Mouse (Mus musculus): ENCODE measurements at regions not wholly inside any gene's neighbourhood (a gene's known extent, or its start where the extent isn't known, plus 50 kb on each side); places are given as distances from the start of the nearest gene placed in this dataset.
"Not testable (repeated sequence)": the region's sequence is repeated elsewhere in the genome, so short reads cannot be mapped to it uniquely, and the experiment has no call there.

DNA sequence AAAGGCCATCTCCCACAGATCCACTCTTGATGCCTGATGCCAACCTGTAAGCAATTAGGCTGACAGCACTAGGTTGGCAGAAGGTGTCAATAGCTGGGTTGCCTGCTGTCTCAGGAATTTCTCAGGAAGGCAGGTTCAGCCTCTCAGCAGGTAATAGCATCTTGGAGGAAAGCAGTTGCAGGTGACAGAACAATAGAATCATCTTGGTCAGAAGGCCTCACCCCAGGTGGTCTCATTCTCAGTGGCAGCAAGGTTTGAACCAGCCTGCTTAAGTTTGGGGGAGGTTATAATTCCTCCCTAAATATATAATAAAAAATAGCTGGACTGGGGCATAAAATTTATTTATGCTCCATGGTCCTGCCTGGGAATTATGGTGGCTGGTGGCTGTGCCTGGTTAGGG lies 130.2 kb upstream of the Pgr start:
- TF ChIP-seq MAX (IDR thresholded peaks at IDR 0.05; ENCODE audit: low read depth); POLR2A (IDR thresholded peaks at IDR 0.05; ENCODE audit: insufficient read length, low read depth); POLR2AphosphoS2 (IDR thresholded peaks at IDR 0.05; ENCODE audit: insufficient read length, low read depth); E2F4 (IDR thresholded peaks at IDR 0.05; ENCODE audit: insufficient read depth); USF1 (IDR thresholded peaks at IDR 0.05; ENCODE audit: low read depth); TCF12 (IDR thresholded peaks at IDR 0.05; ENCODE audit: insufficient read depth, poor library complexity, severe bottlenecking): not testable (repeated sequence)

Measured in myocyte (in vitro differentiated cells).